Mouse (Mus musculus): ENCODE measurements around the gene Abhd2. TPM values are rescaled to one million over a fixed set of nuclear protein-coding genes. Genes with fewer than 3 reads are reported as not detected.

Gene Abhd2
- total RNA-seq, 2 experiments from 2014 or later = 69.6 to 70.8 TPM

DNA sequence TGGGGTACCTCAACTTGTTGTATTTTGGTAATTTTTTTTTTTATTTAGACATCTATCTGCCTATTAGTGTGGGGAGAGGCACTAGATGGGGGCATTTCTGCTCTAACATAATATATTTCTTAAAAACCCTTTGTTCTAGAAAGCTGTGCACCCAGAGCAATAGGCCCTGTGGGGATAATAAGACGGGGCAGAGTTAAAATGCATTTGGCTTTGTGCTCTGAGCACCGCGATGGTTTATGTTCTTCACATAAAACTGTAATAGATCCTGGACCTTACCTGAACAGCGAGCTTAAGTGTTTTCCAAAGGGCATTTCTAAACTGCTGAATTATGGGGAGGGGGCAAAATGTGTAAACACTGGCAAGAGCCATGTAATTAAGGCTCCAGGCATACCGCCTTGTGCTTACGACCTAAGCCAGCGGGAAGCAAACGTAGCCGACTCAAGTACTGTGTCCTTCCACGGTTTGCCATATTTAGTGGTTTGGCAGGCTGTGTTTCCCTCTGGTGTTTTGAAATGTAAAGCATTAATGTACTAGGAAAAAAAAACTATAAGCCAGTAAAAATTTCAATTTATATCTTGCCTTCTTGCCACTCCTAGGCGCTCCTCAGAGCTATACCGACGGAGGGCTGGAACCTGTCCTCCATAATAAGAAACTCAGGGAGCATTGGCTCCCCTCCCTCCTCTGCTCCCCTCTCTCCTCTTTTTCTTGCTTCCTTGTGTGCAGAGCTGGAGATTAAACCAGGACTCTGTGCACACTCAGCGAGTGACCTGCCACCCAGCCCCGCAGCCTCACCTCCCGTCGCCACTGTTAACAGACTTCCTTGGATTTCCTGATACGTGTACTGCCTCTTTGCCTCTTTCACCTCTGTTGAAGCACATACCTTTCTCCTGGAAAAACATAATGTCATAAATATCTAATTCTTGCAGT, 141.7 kb downstream of the Abhd2 start:
- Histone ChIP-seq H3K4me3 (no peak overlapping the region), H3K27ac (no peak overlapping the region)
- DNase-seq (ENCODE audit: low spot score in 2 of 2) = no peak
- TF ChIP-seq CTCF (conservative IDR thresholded peaks at IDR 0.05) = no peak

Other genes starting within 250 kb of the Abhd2 start
- 1 to 10 TPM; 3.9 to 4.6 TPM for gene Acan, start 219.7 kb upstream of the Abhd2 start, total RNA-seq (2021)
- gene Hapln3, start 142.2 kb upstream of the Abhd2 start, total RNA-seq (2021) = 1 to 10 TPM; 2.5 to 3.4 TPM
- gene Mfge8, start 124.1 kb upstream of the Abhd2 start, total RNA-seq (2021) = 100 to 1,000 TPM; 170 TPM
- 10 to 100 TPM; 18.6 to 26.3 TPM for gene Rlbp1, start 113.8 kb downstream of the Abhd2 start, total RNA-seq (2021)
- gene Fanci, start 118.7 kb downstream of the Abhd2 start, total RNA-seq (2021) = under 1 TPM; 0.22 to 0.79 TPM
- 100 to 1,000 TPM in 1 of 2 experiments, 10 to 100 TPM in 1; 76.5 to 101 TPM for gene Polg, start 193.2 kb downstream of the Abhd2 start, total RNA-seq (2021)

Measured in layer of hippocampus, adult 2 months (tissue).